Mouse (Mus musculus): Measurements from ENCODE around the gene Bicc1. TPM values are rescaled to one million over a fixed set of nuclear protein-coding genes. Genes with fewer than 3 reads are reported as not detected.

Bicc1 gene
- polyA plus RNA-seq, 1 experiment = 3.2 TPM

DNA sequence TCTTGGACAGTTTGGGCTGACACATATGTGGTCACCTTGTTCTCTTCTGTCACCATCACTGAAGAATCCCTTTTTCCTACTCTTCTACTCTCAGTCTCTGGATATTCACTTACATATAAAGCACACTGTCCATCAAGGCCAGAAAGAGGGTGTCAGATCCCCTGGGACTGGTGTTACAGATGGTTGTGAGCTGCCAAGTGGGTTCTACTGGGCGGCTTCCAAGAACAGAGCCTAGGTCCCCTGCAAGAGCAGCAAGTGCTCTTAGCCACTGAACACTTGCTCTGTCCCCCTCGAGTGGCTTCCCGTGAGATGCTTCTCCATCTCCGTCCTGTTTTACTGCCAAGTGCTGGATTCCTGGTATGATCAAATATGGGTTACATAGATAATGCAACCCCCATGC is 15.3 kb downstream of the Bicc1 start:
- H3K36me3 ChIP-seq (ENCODE audit: control insufficient read depth, insufficient read depth, low read length) = no peaks in the 10 kb centered on the region
- no peak overlapping the region for H3K4me3 ChIP-seq (ENCODE audit: control insufficient read depth, insufficient read depth, low read length)
- no peaks in the 10 kb centered on the region for H3K4me1 ChIP-seq (replicated peaks; ENCODE audit: control insufficient read depth, insufficient read depth, low read length)
- 98% methylated on average over 4 of the region's 4 CpGs for WGBS
- TF ChIP-seq CTCF (IDR thresholded peaks at IDR 0.05; ENCODE audit: borderline replicate concordance, control insufficient read depth, extremely low read depth, insufficient read depth, low read length, poor library complexity) (no peak), POLR2A (IDR thresholded peaks at IDR 0.05; ENCODE audit: control insufficient read depth, extremely low read depth, insufficient read depth, low read length, poor library complexity) (no peak)
- no peak overlapping the region for H3K27ac ChIP-seq (ENCODE audit: control insufficient read depth, insufficient read depth, low read length)
- no peaks in the 10 kb centered on the region for H3K27me3 ChIP-seq (ENCODE audit: control insufficient read depth, insufficient read depth, low read length)
- DNase-seq = no peak

- DNase-seq = no peak
- Histone ChIP-seq H3K4me3 (ENCODE audit: control insufficient read depth, insufficient read depth, low read length) (no peak overlapping the region), H3K27ac (ENCODE audit: control insufficient read depth, insufficient read depth, low read length) (no peak overlapping the region), H3K36me3 (ENCODE audit: control insufficient read depth, insufficient read depth, low read length) (no peaks in the 10 kb centered on the region), H3K4me1 (replicated peaks; ENCODE audit: control insufficient read depth, insufficient read depth, low read length) (no peaks in the 10 kb centered on the region), H3K27me3 (ENCODE audit: control insufficient read depth, insufficient read depth, low read length) (no peaks in the 10 kb centered on the region)
- WGBS = 89% methylated on average over 2 of the region's 2 CpGs
- TF ChIP-seq CTCF (IDR thresholded peaks at IDR 0.05; ENCODE audit: borderline replicate concordance, control insufficient read depth, extremely low read depth, insufficient read depth, low read length, poor library complexity) = no peak
- no peak for TF ChIP-seq POLR2A (IDR thresholded peaks at IDR 0.05; ENCODE audit: control insufficient read depth, extremely low read depth, insufficient read depth, low read length, poor library complexity)
Measured at GRCm38 (mm10) chr10:71142568-71142967, 16.9 kb downstream of the Bicc1 start.

GRCm38 (mm10) chr10:71140281-71140845 is 19.1 kb downstream of the Bicc1 start:
- WGBS = 93% methylated on average over 6 of the region's 6 CpGs
- Histone ChIP-seq H3K4me1 (replicated peaks; ENCODE audit: control insufficient read depth, insufficient read depth, low read length) (no peaks in the 10 kb centered on the region), H3K4me3 (ENCODE audit: control insufficient read depth, insufficient read depth, low read length) (no peak overlapping the region), H3K27me3 (ENCODE audit: control insufficient read depth, insufficient read depth, low read length) (no peaks in the 10 kb centered on the region), H3K27ac (ENCODE audit: control insufficient read depth, insufficient read depth, low read length) (no peak overlapping the region), H3K36me3 (ENCODE audit: control insufficient read depth, insufficient read depth, low read length) (no peaks in the 10 kb centered on the region)
- no peak for DNase-seq
- TF ChIP-seq POLR2A (IDR thresholded peaks at IDR 0.05; ENCODE audit: control insufficient read depth, extremely low read depth, insufficient read depth, low read length, poor library complexity) = no peak
- no peak for TF ChIP-seq CTCF (IDR thresholded peaks at IDR 0.05; ENCODE audit: borderline replicate concordance, control insufficient read depth, extremely low read depth, insufficient read depth, low read length, poor library complexity)

DNA sequence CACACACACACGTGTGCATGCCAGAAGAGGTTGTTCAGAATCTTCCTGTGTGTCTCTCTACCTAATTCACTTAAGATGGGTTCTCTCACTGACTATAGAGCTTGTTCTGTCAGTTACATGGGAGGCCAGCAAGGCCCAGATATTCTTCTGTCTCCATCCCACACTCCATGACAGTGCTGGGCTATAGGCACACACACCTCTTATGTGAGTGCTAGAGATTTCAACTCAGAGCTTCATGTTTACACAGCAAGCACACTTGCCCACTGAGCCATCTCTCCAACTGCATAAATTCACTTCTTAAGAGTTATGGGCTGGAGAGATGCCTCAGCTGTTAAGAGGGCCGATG is 20.7 kb downstream of the Bicc1 start:
- no peak overlapping the region for H3K27ac ChIP-seq (ENCODE audit: control insufficient read depth, insufficient read depth, low read length)
- H3K4me1 ChIP-seq (replicated peaks; ENCODE audit: control insufficient read depth, insufficient read depth, low read length) = no peaks in the 10 kb centered on the region
- no peak for TF ChIP-seq CTCF (IDR thresholded peaks at IDR 0.05; ENCODE audit: borderline replicate concordance, control insufficient read depth, extremely low read depth, insufficient read depth, low read length, poor library complexity)
- TF ChIP-seq POLR2A (IDR thresholded peaks at IDR 0.05; ENCODE audit: control insufficient read depth, extremely low read depth, insufficient read depth, low read length, poor library complexity) = no peak
- no peak for DNase-seq
- WGBS = 92% methylated on average over 2 of the region's 2 CpGs
- no peaks in the 10 kb centered on the region for H3K27me3 ChIP-seq (ENCODE audit: control insufficient read depth, insufficient read depth, low read length)
- H3K36me3 ChIP-seq (ENCODE audit: control insufficient read depth, insufficient read depth, low read length) = no peaks in the 10 kb centered on the region
- no peak overlapping the region for H3K4me3 ChIP-seq (ENCODE audit: control insufficient read depth, insufficient read depth, low read length)

DNA sequence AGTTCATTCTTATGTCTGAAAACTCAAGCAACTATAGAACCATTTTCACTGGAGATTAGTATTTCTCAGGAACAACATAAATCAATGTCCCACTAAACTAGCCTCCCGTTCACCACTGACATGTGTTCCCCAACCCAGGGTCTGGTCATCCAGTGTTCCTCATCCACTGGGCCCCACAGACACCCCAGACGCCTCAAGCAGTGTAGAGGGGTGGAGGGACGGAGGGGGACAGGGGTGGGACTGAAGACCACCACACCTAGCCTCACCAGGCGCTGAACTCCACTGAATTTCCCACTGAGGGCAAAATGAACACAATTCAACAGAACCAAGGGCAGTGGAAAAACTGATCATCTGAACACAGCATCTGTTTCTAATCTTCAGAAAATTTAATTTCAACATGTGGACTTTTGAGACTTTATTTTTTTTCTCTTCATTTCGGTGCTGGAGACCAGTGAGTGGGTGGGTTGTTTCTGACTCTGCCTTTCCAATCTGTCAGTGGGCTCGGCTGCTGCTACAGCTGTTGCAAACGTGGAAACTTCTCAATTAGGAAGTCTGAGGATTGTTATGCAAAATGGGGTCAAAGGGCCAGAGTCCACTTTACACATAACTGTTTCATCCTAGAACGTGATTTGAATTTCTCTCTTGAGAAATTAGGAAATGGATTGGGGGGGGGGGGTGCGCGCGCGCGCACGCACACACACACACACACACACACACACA is 21.2 kb downstream of the Bicc1 start:
- WGBS = 89% methylated on average over 14 of the region's 14 CpGs
- Histone ChIP-seq H3K27me3 (ENCODE audit: control insufficient read depth, insufficient read depth, low read length) (no peaks in the 10 kb centered on the region), H3K27ac (ENCODE audit: control insufficient read depth, insufficient read depth, low read length) (no peak overlapping the region), H3K4me1 (replicated peaks; ENCODE audit: control insufficient read depth, insufficient read depth, low read length) (no peaks in the 10 kb centered on the region), H3K36me3 (ENCODE audit: control insufficient read depth, insufficient read depth, low read length) (no peaks in the 10 kb centered on the region), H3K4me3 (ENCODE audit: control insufficient read depth, insufficient read depth, low read length) (no peak overlapping the region)
- DNase-seq = no peak
- TF ChIP-seq POLR2A (IDR thresholded peaks at IDR 0.05; ENCODE audit: control insufficient read depth, extremely low read depth, insufficient read depth, low read length, poor library complexity) (no peak), CTCF (IDR thresholded peaks at IDR 0.05; ENCODE audit: borderline replicate concordance, control insufficient read depth, extremely low read depth, insufficient read depth, low read length, poor library complexity) (no peak)

GRCm38 (mm10) chr10:71137606-71138005 is 21.9 kb downstream of the Bicc1 start:
- 94% methylated on average over 9 of the region's 9 CpGs for WGBS

GRCm38 (mm10) chr10:71131333-71131732 is 28.2 kb downstream of the Bicc1 start:
- no peak for TF ChIP-seq POLR2A (IDR thresholded peaks at IDR 0.05; ENCODE audit: control insufficient read depth, extremely low read depth, insufficient read depth, low read length, poor library complexity)
- TF ChIP-seq CTCF (IDR thresholded peaks at IDR 0.05; ENCODE audit: borderline replicate concordance, control insufficient read depth, extremely low read depth, insufficient read depth, low read length, poor library complexity) = no peak

More at GRCm38 (mm10) chr10:71137606-71138005, 21.9 kb downstream of the Bicc1 start:
- TF ChIP-seq POLR2A (IDR thresholded peaks at IDR 0.05; ENCODE audit: control insufficient read depth, extremely low read depth, insufficient read depth, low read length, poor library complexity) = no peak
- Histone ChIP-seq H3K27ac (ENCODE audit: control insufficient read depth, insufficient read depth, low read length) (no peak overlapping the region), H3K27me3 (ENCODE audit: control insufficient read depth, insufficient read depth, low read length) (no peaks in the 10 kb centered on the region), H3K4me1 (replicated peaks; ENCODE audit: control insufficient read depth, insufficient read depth, low read length) (no peaks in the 10 kb centered on the region), H3K36me3 (ENCODE audit: control insufficient read depth, insufficient read depth, low read length) (no peaks in the 10 kb centered on the region), H3K4me3 (ENCODE audit: control insufficient read depth, insufficient read depth, low read length) (no peak overlapping the region)
- DNase-seq = no peak

More at GRCm38 (mm10) chr10:71131333-71131732, 28.2 kb downstream of the Bicc1 start:
- WGBS = 77% methylated on average over 9 of the region's 9 CpGs
- H3K27me3 ChIP-seq (ENCODE audit: control insufficient read depth, insufficient read depth, low read length) = no peaks in the 10 kb centered on the region
- H3K4me1 ChIP-seq (replicated peaks; ENCODE audit: control insufficient read depth, insufficient read depth, low read length) = no peaks in the 10 kb centered on the region
- no peaks in the 10 kb centered on the region for H3K36me3 ChIP-seq (ENCODE audit: control insufficient read depth, insufficient read depth, low read length)
- no peak overlapping the region for H3K27ac ChIP-seq (ENCODE audit: control insufficient read depth, insufficient read depth, low read length)
- DNase-seq = no peak
- no peak overlapping the region for H3K4me3 ChIP-seq (ENCODE audit: control insufficient read depth, insufficient read depth, low read length)
